Mouse (Mus musculus) lung, postnatal 0 days (tissue): ENCODE data around the gene Pih1d3.

Source experiments
- CTCF ChIP-seq: IDR thresholded peaks from 2 replicates; pipeline ENCODE4 v1.5.1; 2016; ENCODE audit warnings: antibody characterized with exemption, mild to moderate bottlenecking
- EP300 ChIP-seq: IDR thresholded peaks from 2 replicates; pipeline ENCODE4 v1.6.1; 2016; ENCODE audit warnings: antibody characterized with exemption, mild to moderate bottlenecking, control low read depth

DNA sequence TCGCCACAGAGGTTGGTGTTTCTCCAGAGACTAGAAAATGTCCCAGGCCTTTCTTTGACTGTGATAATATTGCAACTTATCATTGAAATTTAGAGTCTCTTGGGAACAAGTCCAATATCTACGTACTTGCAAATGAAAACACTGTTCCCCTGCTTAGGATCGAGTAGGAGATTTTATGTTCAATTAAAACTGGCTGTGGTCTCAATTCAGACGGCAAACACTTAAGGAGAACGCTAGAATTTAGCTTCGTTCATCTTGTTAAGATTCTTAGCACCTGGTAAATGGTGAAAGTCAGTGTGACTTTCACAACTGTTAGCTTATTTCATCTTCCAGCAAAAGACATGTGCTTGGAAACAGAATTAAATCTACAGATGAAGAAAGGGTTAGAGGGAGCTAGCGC is 17.3 kb upstream of the Pih1d3 start:
- TF ChIP-seq CTCF (no peak), EP300 (no peak)
